Mouse (Mus musculus): Measurements from ENCODE around the gene Trp53rka. TPM values are rescaled to one million over a fixed set of nuclear protein-coding genes. Genes with fewer than 3 reads are reported as not detected.

The Trp53rka gene
- polyA plus RNA-seq, 1 experiment from 2014 or later = 47.8 TPM

GRCm38 (mm10) chr2:165442981-165443380 is 50.1 kb downstream of the Trp53rka start:
- Histone ChIP-seq H3K4me1 (replicated peaks) (no peaks in the 10 kb centered on the region), H3K27me3 (no peaks in the 10 kb centered on the region), H3K9ac (replicated peaks) (no peak overlapping the region), H3K9me3 (no peaks in the 10 kb centered on the region), H3K4me3 (replicated peaks) (no peak overlapping the region), H3K4me2 (replicated peaks) (no peak overlapping the region), H3K36me3 (no peaks in the 10 kb centered on the region), H3K27ac (no peak overlapping the region)
- no peak for ATAC-seq
- 86% methylated on average over 10 of the region's 10 CpGs for WGBS

- Histone ChIP-seq H3K4me1 (replicated peaks) (no peaks in the 10 kb centered on the region), H3K4me3 (replicated peaks) (no peak overlapping the region), H3K9ac (replicated peaks) (no peak overlapping the region), H3K36me3 (no peaks in the 10 kb centered on the region), H3K27ac (no peak overlapping the region), H3K9me3 (no peaks in the 10 kb centered on the region), H3K4me2 (replicated peaks) (no peak overlapping the region), H3K27me3 (no peaks in the 10 kb centered on the region)
- WGBS = 68% methylated on average over 4 of the region's 4 CpGs
- ATAC-seq = no peak
These were observed 51.5 kb downstream of the Trp53rka start for GRCm38 (mm10) chr2:165441613-165442012.

Other genes starting within 250 kb of the Trp53rka start
- gene Slc35c2, start 205.5 kb downstream of the Trp53rka start, polyA plus RNA-seq (2015; fragmentation: Nextera tagmentation; extraction: Ambion mirVana) = 69.6 and 73.8 TPM in 2 replicates
- gene Elmo2, start 166.8 kb downstream of the Trp53rka start, polyA plus RNA-seq (2015; fragmentation: Nextera tagmentation; extraction: Ambion mirVana) = 91.6 and 98.6 TPM in 2 replicates
- 10.4 and 10.5 TPM in 2 replicates for gene Zfp663, start 124.6 kb downstream of the Trp53rka start, polyA plus RNA-seq (2015; fragmentation: Nextera tagmentation; extraction: Ambion mirVana)
- gene Zfp334, start 105.1 kb downstream of the Trp53rka start, polyA plus RNA-seq (2015; fragmentation: Nextera tagmentation; extraction: Ambion mirVana) = 14.1 and 14.5 TPM in 2 replicates
- not detected in 2 replicates for gene Ocstamp, start 92.9 kb downstream of the Trp53rka start, polyA plus RNA-seq (2015; fragmentation: Nextera tagmentation; extraction: Ambion mirVana)
- gene Slc13a3, start 20.1 kb downstream of the Trp53rka start, polyA plus RNA-seq (2015; fragmentation: Nextera tagmentation; extraction: Ambion mirVana) = 3.4 TPM in 2 replicates
- 2.4 and 2.6 TPM in 2 replicates for gene Slc2a10, start 10.5 kb upstream of the Trp53rka start, polyA plus RNA-seq (2015; fragmentation: Nextera tagmentation; extraction: Ambion mirVana)
- 4.4 TPM in 2 replicates for gene Eya2, start 101.7 kb upstream of the Trp53rka start, polyA plus RNA-seq (2015; fragmentation: Nextera tagmentation; extraction: Ambion mirVana)